Mouse (Mus musculus): ENCODE measurements at regions not wholly inside any gene's neighbourhood (a gene's known extent, or its start where the extent isn't known, plus 50 kb on each side); places are given as distances from the start of the nearest gene placed in this dataset.

GRCm38 (mm10) chr12:39572802-39573201 is 465.0 kb downstream of the Arl4a start:
- TF ChIP-seq POLR2A (IDR thresholded peaks at IDR 0.05; ENCODE audit: insufficient read length, low read depth) (no peak), E2F4 (IDR thresholded peaks at IDR 0.05; ENCODE audit: insufficient read depth) (no peak), CEBPB (IDR thresholded peaks at IDR 0.05; ENCODE audit: insufficient read depth, poor library complexity, severe bottlenecking) (no peak), TCF3 (IDR thresholded peaks at IDR 0.05; ENCODE audit: insufficient read length, low read depth) (no peak), MAX (IDR thresholded peaks at IDR 0.05; ENCODE audit: low read depth) (no peak), USF1 (IDR thresholded peaks at IDR 0.05; ENCODE audit: low read depth) (no peak), TCF12 (IDR thresholded peaks at IDR 0.05; ENCODE audit: insufficient read depth, poor library complexity, severe bottlenecking) (no peak), MYOD1 (IDR thresholded peaks at IDR 0.05; ENCODE audit: control insufficient read depth in 1 of 3, insufficient read length in 2 of 3, low read depth in 2 of 3) (no peak)
